Mouse (Mus musculus) ES-Bruce4 (cell line): ENCODE data around the gene Serp1.

Experiments used
- CTCF ChIP-seq: IDR thresholded peaks from one replicate; pipeline ENCODE4 v1.8.1; 2011; ENCODE audit warnings: low read depth, low read length
- EP300 ChIP-seq: IDR thresholded peaks from 2 replicates; pipeline ENCODE4 v1.6.1; 2011; ENCODE audit warnings: low read depth, low read length; ENCODE audit not compliant: insufficient read depth
- POLR2A ChIP-seq: IDR thresholded peaks from one replicate; pipeline ENCODE4 v1.8.1; 2011; ENCODE audit warnings: low read length; ENCODE audit not compliant: insufficient read depth

DNA sequence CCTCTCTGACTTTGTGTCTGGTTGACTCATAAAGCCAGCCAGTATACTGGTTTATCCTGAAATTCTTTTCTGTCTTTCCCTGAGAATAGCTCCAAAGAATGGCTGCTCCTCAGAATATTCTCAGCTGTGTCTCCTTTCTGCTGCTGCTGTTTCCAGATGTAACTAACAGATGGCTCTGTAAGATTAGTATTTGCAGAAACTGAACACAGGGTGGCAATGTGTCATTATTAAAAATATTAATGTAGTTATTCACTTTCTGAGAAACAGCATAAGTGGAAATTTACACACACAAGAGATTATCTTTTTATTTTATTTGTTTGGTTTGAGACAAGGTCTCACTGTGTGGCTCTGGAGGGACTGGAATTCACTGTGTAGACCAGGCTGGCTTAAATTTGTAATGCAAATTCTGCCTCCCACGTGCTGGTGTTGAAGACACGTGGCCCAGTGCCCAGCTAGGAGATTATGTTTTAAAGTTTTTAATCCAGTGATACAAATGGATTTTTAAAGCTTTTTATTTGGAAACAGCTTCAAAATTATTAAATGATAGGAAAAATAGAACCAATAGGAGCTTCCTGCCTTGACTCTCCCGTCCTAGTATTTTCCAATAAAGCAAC is 21.9 kb downstream of the Serp1 start:
- TF ChIP-seq CTCF (no peak), POLR2A (no peak), EP300 (no peak)
